Mouse (Mus musculus) hindbrain, embryonic 16.5 days (tissue): ENCODE data around the gene 1110032F04Rik. TPM values are rescaled to one million over a fixed set of nuclear protein-coding genes. Genes with fewer than 3 reads are reported as not detected.
A peak's percentile ranks its signal among the peaks of the same experiment; 100 is the strongest.

Experiments
- ATAC-seq: fragments of 200-750 bp; cut with Nextera tagmentation; 2 replicates; pipeline ENCODE4 v1.8.0; 2017; ENCODE audit warnings: moderate TSS enrichment, moderate library complexity
- H3K27ac ChIP-seq: fragments of 300-500 bp; sonication (generic); 2 replicates; pipeline ENCODE4 v1.5.1; 2014; ENCODE audit warnings: low read depth, mild to moderate bottlenecking, control low read depth, low read length, moderate library complexity
- H3K27me3 ChIP-seq: fragments of 300-500 bp; sonication (generic); replicated peaks from 2 replicates; pipeline ENCODE4 v1.6.1; 2014; ENCODE audit warnings: low read length; ENCODE audit not compliant: control insufficient read depth, insufficient read depth
- H3K36me3 ChIP-seq: fragments of 300-500 bp; sonication (generic); 2 replicates; pipeline ENCODE4 v1.6.1; 2014; ENCODE audit warnings: mild to moderate bottlenecking, low read length, moderate library complexity, mixed read lengths; ENCODE audit not compliant: control insufficient read depth, insufficient read depth
- H3K4me1 ChIP-seq: fragments of 300-500 bp; sonication (generic); 2 replicates; pipeline ENCODE4 v1.6.1; 2014; ENCODE audit warnings: low read depth, low read length; ENCODE audit not compliant: control insufficient read depth, insufficient read depth
- H3K4me2 ChIP-seq: fragments of 300-500 bp; sonication (generic); 2 replicates; pipeline ENCODE4 v1.6.1; 2014; ENCODE audit warnings: mild to moderate bottlenecking, low read length, control low read depth, moderate library complexity
- H3K4me3 ChIP-seq: fragments of 300-500 bp; sonication (generic); 2 replicates; pipeline ENCODE4 v1.5.1; 2014; ENCODE audit warnings: mild to moderate bottlenecking, low read length, control low read depth, moderate library complexity
- H3K9ac ChIP-seq: fragments of 300-500 bp; sonication (generic); 2 replicates; pipeline ENCODE4 v1.6.1; 2014; ENCODE audit warnings: low read depth, mild to moderate bottlenecking, control low read depth, low read length, moderate library complexity
- H3K9me3 ChIP-seq: fragments of 300-500 bp; sonication (generic); 2 replicates; pipeline ENCODE4 v1.6.1; 2014; ENCODE audit warnings: mild to moderate bottlenecking, low read length, moderate library complexity; ENCODE audit not compliant: control insufficient read depth
- WGBS: fragments of 180-500 bp; shearing (Covaris S2); extraction: QIAGEN DNeasy Blood & Tissue Kit; methylation state at CpG from one replicate; pipeline ENCODE4 v1.1.7; 2014; 5-methylcytosine and 5-hydroxymethylcytosine counted together
- polyA plus RNA-seq: library from polyadenylated mRNA; unstranded; fragments of >200 nt; fragmentation: Nextera tagmentation; extraction: Ambion mirVana; gene quantifications from 2 replicates; pipeline ENCODE4 v1.2.1, GENCODE M21; 2015

1110032F04Rik gene
- polyA plus RNA-seq, 1 experiment from 2014 or later: 4.8 TPM

DNA sequence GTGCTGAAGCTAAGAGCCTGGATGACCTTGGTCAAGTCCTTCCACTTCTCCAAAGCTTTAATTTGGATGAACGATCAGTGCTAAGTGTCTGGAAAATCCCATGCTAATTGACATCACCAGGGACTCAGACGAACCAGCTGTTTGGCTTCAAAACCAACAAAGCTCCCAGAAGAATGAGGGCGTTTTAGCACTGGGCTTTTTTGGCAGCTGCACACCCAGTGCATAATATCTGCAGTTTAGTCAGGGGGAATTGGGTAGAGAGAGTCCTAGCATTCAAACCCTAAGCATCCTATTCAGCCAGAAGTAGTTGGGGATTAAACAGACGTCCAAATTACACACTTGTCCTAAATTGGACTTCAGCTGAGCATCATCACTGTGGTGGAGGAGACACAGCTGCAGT is 29.2 kb upstream of the 1110032F04Rik start:
- Histone ChIP-seq H3K27me3 (no peaks in the 10 kb centered on the region), H3K9ac (no peak overlapping the region)
- WGBS: 31% methylated on average over 4 of the region's 4 CpGs

DNA sequence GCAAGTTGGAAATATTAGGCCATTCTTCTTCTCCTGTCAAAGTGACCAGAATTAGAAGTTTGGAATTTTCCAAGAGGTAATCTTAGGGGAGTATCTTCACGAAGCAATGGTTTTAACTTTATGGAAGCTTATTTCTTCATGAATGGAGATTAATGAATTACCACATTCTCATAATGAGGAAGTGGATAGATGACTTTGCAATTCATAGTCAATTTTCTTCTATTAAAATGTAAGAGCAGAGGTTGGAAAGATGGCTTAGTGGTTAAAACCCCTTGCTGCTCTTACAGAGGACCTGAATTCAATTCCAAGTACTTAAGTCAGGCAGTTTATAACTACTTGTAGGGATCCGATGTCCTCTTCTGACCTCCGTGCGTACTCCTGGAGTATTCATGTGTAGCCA is 25.4 kb upstream of the 1110032F04Rik start:
- H3K9ac ChIP-seq: no peak overlapping the region

More for the DNA sequence above, 29.2 kb upstream of the 1110032F04Rik start:
- Histone ChIP-seq H3K27ac (no peak overlapping the region), H3K9me3 (peaks cover 4% of the 10 kb centered on the region), H3K36me3 (no peaks in the 10 kb centered on the region), H3K4me1 (no peaks in the 10 kb centered on the region), H3K4me2 (no peak overlapping the region), H3K4me3 (no peak overlapping the region)
- ATAC-seq: no peak

DNA sequence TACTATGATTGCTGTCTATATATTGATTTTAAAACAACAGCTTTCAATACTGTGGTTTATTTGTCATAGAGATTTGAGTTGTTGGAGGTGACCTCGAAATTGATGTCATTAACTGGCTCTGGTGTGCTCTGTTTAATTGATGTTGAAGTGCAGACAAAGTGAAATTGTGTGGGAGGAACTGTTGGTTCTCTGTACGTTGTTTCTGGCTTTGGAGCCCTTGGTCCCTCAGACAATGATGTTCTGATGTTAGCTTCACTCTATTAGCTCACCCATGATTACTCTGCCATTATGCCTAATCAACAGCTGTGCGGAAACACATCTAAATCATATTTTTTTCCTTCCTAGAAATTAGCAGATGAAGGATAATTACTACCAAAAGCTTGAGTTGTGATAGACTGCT is 21.1 kb upstream of the 1110032F04Rik start:
- Histone ChIP-seq H3K4me1 (no peaks in the 10 kb centered on the region), H3K27ac (no peak overlapping the region), H3K4me2 (no peak overlapping the region), H3K36me3 (no peaks in the 10 kb centered on the region), H3K27me3 (no peaks in the 10 kb centered on the region), H3K9me3 (peaks cover 4% of the 10 kb centered on the region), H3K4me3 (no peak overlapping the region), H3K9ac (no peak overlapping the region)
- no peak for ATAC-seq
- WGBS: 69% methylated on average over 3 of the region's 3 CpGs

More for the DNA sequence above, 25.4 kb upstream of the 1110032F04Rik start:
- Histone ChIP-seq H3K4me1 (no peaks in the 10 kb centered on the region), H3K4me2 (no peak overlapping the region), H3K4me3 (no peak overlapping the region), H3K9me3 (peaks cover 4% of the 10 kb centered on the region), H3K27ac (no peak overlapping the region), H3K36me3 (no peaks in the 10 kb centered on the region), H3K27me3 (no peaks in the 10 kb centered on the region)
- WGBS: 94% methylated on average over 4 of the region's 4 CpGs
- ATAC-seq: no peak

DNA sequence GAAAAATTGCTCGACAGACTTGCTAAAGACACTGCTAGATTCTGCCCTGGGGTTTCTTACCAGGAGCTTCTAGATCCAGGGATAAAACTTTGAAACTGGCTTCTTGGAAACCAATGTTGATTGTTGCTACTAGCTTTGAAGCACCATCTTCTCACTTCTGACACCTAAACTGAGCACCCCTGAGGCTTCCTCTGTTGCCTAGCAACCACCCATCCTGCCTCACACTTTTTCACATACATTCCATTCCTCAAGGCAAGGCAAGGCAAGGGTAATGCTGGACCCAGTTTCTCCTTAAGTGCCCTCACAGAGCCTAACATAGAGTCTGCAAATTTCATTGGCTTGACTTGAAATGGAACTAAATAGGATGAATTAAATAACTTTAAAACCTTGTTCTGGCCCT is 17.0 kb upstream of the 1110032F04Rik start:
- H3K36me3 ChIP-seq: no peaks in the 10 kb centered on the region
- H3K4me3 ChIP-seq: no peak overlapping the region
- H3K4me2 ChIP-seq: no peak overlapping the region
- no peaks in the 10 kb centered on the region for H3K4me1 ChIP-seq
- H3K27me3 ChIP-seq: no peaks in the 10 kb centered on the region
- no peaks in the 10 kb centered on the region for H3K9me3 ChIP-seq
- no peak for ATAC-seq
- WGBS: 82% methylated on average over 1 of the region's 1 CpGs
- H3K9ac ChIP-seq: no peak overlapping the region
- H3K27ac ChIP-seq: no peak overlapping the region

DNA sequence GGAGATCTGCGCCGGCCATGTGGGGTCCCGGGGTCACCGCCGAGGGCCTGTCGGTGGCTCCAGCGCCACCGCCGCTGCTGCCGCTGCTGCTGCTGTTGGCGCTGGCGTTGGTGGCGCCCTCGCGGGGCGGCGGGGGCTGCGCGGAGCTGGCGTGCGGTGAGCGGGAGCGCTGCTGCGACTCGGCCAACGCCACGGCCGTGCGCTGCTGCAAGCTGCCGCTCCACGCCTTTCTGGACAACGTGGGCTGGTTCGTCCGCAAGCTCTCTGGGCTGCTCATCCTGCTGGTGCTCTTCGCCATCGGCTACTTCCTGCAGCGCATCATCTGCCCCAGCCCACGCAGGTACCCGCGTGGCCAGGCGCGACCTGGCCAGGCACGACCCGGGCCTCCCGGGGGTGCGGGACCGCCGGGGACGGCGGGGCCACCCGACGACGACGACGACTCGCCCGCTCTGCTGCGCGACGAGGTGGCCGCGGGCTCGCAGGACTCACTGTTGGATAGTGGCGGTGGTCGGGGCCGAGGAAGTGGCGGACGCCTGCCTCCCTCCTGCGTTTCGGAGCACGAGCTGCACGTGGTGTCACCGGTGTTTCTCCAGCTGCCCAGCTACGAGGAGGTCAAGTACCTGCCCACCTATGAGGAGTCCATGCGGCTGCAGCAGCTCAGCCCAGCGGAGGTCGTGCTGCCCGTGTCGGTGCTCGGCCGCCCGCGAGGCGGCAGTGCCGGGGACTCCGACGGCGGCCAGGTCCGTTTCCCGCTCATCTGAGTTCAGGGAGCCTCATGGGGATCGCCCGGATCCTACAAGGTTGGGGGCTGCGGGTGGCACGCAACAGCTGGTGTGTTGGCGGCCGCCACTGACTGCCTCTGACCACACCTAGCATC is 543 bp downstream of the 1110032F04Rik start:
- peak; percentile 83 for ATAC-seq
- peaks cover 9% of the 10 kb centered on the region for H3K4me1 ChIP-seq
- WGBS: under 1% methylated on average over 76 of the region's 96 CpGs

DNA sequence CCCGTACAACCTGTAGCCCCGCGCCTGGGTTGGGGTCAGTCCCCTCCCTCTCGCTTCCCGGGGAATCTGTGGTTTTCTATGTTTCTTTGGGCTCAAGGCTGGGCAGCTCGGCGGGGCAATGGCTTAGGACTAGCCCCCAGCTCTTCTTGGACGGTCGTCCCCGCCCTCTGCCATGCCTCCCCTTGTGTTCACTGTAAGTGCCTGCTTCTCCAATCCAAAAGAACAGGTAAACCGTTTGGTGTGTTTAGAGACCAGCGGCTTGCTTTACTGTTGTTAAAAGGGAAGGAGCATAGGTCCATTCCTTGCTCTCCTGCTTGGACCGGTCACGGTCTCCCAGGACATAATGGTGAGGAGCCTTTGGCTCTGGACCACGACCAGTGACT is 1.2 kb downstream of the 1110032F04Rik start:
- ATAC-seq: peak; percentile 47
- no peak overlapping the region for H3K27ac ChIP-seq
- H3K4me1 ChIP-seq: peaks cover 9% of the 10 kb centered on the region
- peak overlapping the region; percentile 98 for H3K4me2 ChIP-seq
- H3K36me3 ChIP-seq: no peaks in the 10 kb centered on the region
- peak overlapping the region; percentile 65 for H3K4me3 ChIP-seq
- H3K9me3 ChIP-seq: no peaks in the 10 kb centered on the region
- H3K9ac ChIP-seq: peak overlapping the region; percentile 72
- WGBS: 7% methylated on average over 15 of the region's 15 CpGs
- no peaks in the 10 kb centered on the region for H3K27me3 ChIP-seq

More for the DNA sequence above, 543 bp downstream of the 1110032F04Rik start:
- Histone ChIP-seq H3K27ac (peak overlapping the region; percentile 53), H3K36me3 (no peaks in the 10 kb centered on the region), H3K9me3 (no peaks in the 10 kb centered on the region), H3K4me2 (peak overlapping the region; percentile 98), H3K9ac (peak overlapping the region; percentile 72), H3K4me3 (peak overlapping the region; percentile 65), H3K27me3 (no peaks in the 10 kb centered on the region)

DNA sequence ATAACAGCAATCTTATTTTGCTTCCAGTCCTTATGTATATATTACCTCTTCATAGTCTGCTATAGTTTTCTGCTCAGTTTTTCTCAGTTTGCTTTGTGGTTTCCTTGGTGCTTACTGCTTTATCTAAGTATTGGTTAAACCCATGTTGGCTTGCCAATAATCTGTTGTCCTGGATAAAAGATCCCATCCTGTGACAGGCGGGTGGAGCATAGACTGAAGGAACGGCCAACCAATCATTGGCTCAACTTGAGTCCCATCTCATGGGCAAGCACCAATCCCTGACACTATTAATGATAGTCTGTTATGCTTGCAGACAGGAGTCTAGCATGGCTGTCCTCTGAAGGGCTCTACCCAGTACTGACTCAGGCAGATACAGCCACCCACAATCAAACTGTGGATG is 4.7 kb downstream of the 1110032F04Rik start:
- Histone ChIP-seq H3K4me1 (peaks cover 4% of the 10 kb centered on the region), H3K36me3 (no peaks in the 10 kb centered on the region), H3K9ac (no peak overlapping the region), H3K4me2 (no peak overlapping the region), H3K27ac (no peak overlapping the region), H3K27me3 (no peaks in the 10 kb centered on the region), H3K4me3 (no peak overlapping the region), H3K9me3 (no peaks in the 10 kb centered on the region)
- WGBS: 94% methylated on average over 2 of the region's 2 CpGs
- ATAC-seq: no peak

DNA sequence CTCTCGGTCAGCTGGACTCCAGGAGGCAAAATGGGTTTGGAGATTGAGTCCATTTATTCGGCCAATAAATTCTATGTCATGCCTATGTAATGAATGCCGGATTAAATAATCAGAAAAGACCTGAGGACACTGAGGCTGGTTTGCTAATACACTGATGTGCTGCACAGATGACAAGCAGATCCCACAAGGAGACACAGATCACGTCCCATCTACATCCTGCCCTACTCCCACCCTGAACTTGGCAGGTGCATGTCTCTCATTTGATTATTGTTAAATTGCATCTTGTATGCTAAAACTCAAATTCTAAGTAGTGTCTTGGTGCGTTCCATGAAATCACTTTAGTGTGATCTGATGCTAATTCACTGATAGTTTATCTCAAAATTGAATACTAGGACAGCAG is 17.5 kb downstream of the 1110032F04Rik start:
- Histone ChIP-seq H3K27me3 (no peaks in the 10 kb centered on the region), H3K4me1 (no peaks in the 10 kb centered on the region), H3K4me3 (no peak overlapping the region), H3K9me3 (no peaks in the 10 kb centered on the region; the same call in 1 of the 2 replicates), H3K9ac (no peak overlapping the region), H3K36me3 (no peaks in the 10 kb centered on the region), H3K27ac (no peak overlapping the region), H3K4me2 (no peak overlapping the region)
- no peak for ATAC-seq
- WGBS: 83% methylated on average over 5 of the region's 5 CpGs

DNA sequence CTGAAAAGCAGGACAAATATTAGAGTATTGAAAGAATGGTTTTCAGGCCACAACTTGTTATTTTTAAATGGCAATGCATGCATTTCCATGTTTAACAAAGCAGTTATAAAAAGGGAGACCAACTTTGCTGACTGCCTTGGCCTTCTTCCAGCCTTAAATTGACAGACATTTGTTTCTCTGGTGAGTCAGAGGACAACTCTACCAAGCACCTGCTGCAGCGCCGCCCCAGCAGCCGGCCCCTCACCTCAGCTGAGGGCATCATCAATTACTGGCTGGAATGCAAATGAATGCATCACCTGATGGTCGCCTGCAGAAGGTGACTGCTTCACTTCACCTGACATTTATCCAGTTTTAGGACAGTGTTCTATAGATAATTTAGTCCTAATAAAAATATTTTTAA is 26.0 kb downstream of the 1110032F04Rik start:
- H3K9ac ChIP-seq: no peak overlapping the region
- no peaks in the 10 kb centered on the region for H3K4me1 ChIP-seq
- H3K27me3 ChIP-seq: no peaks in the 10 kb centered on the region
- H3K4me2 ChIP-seq: no peak overlapping the region
- 69% methylated on average over 4 of the region's 4 CpGs for WGBS
- no peak for ATAC-seq
- H3K27ac ChIP-seq: no peak overlapping the region
- H3K9me3 ChIP-seq: no peaks in the 10 kb centered on the region
- no peak overlapping the region for H3K4me3 ChIP-seq
- H3K36me3 ChIP-seq: no peaks in the 10 kb centered on the region; the same call in 1 of the 2 replicates
